Comparison of ENCODE assay signal across 18 mouse cellular contexts in the genomic region with DNA sequence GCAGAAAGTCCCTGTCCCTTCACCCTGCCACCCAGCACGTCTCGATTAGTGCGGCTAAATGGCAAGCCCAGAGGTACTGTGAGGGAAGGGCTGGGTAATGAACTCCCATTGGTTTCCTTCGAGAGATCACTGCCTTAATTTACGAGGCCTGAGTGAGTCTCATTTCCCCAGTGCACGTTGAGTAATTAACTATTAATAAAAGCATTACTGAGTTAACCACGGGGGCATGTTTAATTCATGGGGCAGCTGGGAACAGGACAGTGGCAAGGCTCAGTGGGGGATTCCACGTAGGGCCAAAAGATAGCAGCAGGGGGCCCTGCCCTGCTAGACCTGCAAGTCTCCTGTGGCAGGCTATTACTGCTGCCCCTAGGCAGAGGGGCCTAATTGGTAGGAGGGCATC. TPM values are rescaled to one million over a fixed set of nuclear protein-coding genes. Genes with fewer than 3 reads are reported as not detected.
A peak's percentile ranks its signal among the peaks of the same experiment; 100 is the strongest.
DNase-seq lines count a peak whose midpoint lies in the region; ATAC-seq and TF ChIP-seq lines count a peak whose summit lies in the region.
"Had no signal": no experiment of that assay in that cellular context is flagged by ENCODE, and none has a peak within 500 bp of the region (broad histone marks: within the 10 kb centered on the region; RNA-seq: fewer than 3 reads in every experiment).

No protein-coding gene starts in this region.

- 10% methylated on average over 8 of the region's 8 CpGs for WGBS in forebrain, embryonic 10.5 days
- WGBS in forebrain, embryonic 15.5 days = 1% methylated on average over 8 of the region's 8 CpGs
- WGBS in hindbrain, embryonic 10.5 days = 12% methylated on average over 8 of the region's 8 CpGs
- 17% methylated on average over 8 of the region's 8 CpGs for WGBS in hindbrain, postnatal 0 days
- WGBS in hindbrain, embryonic 12.5 days = 7% methylated on average over 8 of the region's 8 CpGs
- 13% methylated on average over 8 of the region's 8 CpGs for WGBS in midbrain, embryonic 15.5 days

- H3K4me2 ChIP-seq in forebrain, embryonic 15.5 days (replicated peaks) = no peak overlapping the region
- no peak overlapping the region for H3K4me2 ChIP-seq in hindbrain, postnatal 0 days (ENCODE audit: low read depth, low read length)
- H3K4me2 ChIP-seq in hindbrain, embryonic 12.5 days (replicated peaks) = no peak overlapping the region
- no peak overlapping the region for H3K4me2 ChIP-seq in midbrain, embryonic 15.5 days

- no peak overlapping the region for H3K4me3 ChIP-seq in forebrain, embryonic 10.5 days
- no peak overlapping the region for H3K4me3 ChIP-seq in forebrain, embryonic 15.5 days
- H3K4me3 ChIP-seq in hindbrain, embryonic 10.5 days = no peak overlapping the region
- no peak overlapping the region for H3K4me3 ChIP-seq in hindbrain, postnatal 0 days (ENCODE audit: low read length)
- H3K4me3 ChIP-seq in hindbrain, embryonic 12.5 days = no peak overlapping the region
- H3K4me3 ChIP-seq in midbrain, embryonic 15.5 days = no peak overlapping the region

- peaks cover 83% of the 10 kb centered on the region for H3K27me3 ChIP-seq in forebrain, embryonic 10.5 days (ENCODE audit: poor library complexity, severe bottlenecking)
- H3K27me3 ChIP-seq in forebrain, embryonic 15.5 days = peaks cover 2% of the 10 kb centered on the region; the same call in 1 of the 2 replicates
- H3K27me3 ChIP-seq in hindbrain, embryonic 10.5 days (ENCODE audit: insufficient read depth, poor library complexity, severe bottlenecking) = peaks cover 48% of the 10 kb centered on the region
- no peaks in the 10 kb centered on the region for H3K27me3 ChIP-seq in hindbrain, postnatal 0 days (ENCODE audit: insufficient read depth, low read length)
- peaks cover 14% of the 10 kb centered on the region for H3K27me3 ChIP-seq in hindbrain, embryonic 12.5 days
- no peaks in the 10 kb centered on the region for H3K27me3 ChIP-seq in midbrain, embryonic 15.5 days (replicated peaks)

- no peak for ATAC-seq in forebrain, embryonic 15.5 days (replicated peaks)
- ATAC-seq in hindbrain, postnatal 0 days = no peak
- peak; percentile 26; the same call in 1 of the 2 replicates for ATAC-seq in hindbrain, embryonic 12.5 days (ENCODE audit: low FRiP score)
- ATAC-seq in midbrain, embryonic 15.5 days (replicated peaks) = no peak
- ATAC-seq: inflammation-experienced regulatory T-cells, adult 6 months had no signal

- no peak for TF ChIP-seq CTCF in hindbrain, postnatal 0 days (IDR thresholded peaks at IDR 0.05; ENCODE audit: low read depth)

- H3K4me1 ChIP-seq in forebrain, embryonic 10.5 days = peaks cover 60% of the 10 kb centered on the region
- peaks cover 57% of the 10 kb centered on the region for H3K4me1 ChIP-seq in forebrain, embryonic 15.5 days
- H3K4me1 ChIP-seq in hindbrain, embryonic 10.5 days (replicated peaks) = peaks cover 65% of the 10 kb centered on the region
- peaks cover 13% of the 10 kb centered on the region for H3K4me1 ChIP-seq in hindbrain, postnatal 0 days (ENCODE audit: insufficient read depth, low read length)
- H3K4me1 ChIP-seq in hindbrain, embryonic 12.5 days = peaks cover 57% of the 10 kb centered on the region
- H3K4me1 ChIP-seq in midbrain, embryonic 15.5 days = peaks cover 54% of the 10 kb centered on the region

- no peak overlapping the region for H3K9ac ChIP-seq in forebrain, embryonic 15.5 days (replicated peaks)
- no peak overlapping the region for H3K9ac ChIP-seq in hindbrain, postnatal 0 days (replicated peaks; ENCODE audit: low read length)
- no peak overlapping the region for H3K9ac ChIP-seq in hindbrain, embryonic 12.5 days
- H3K9ac ChIP-seq in midbrain, embryonic 15.5 days = no peak overlapping the region

- DNase-seq in forebrain, embryonic 10.5 days (ENCODE audit: extremely low spot score, low spot score) = no peak
- no peak for DNase-seq in hindbrain, embryonic 10.5 days (ENCODE audit: low spot score)
- no peak for DNase-seq in hindbrain, postnatal 0 days (ENCODE audit: low spot score)
- DNase-seq in gastrocnemius, adult 18-20 months (ENCODE audit: low spot score) = no peak
- no peak for DNase-seq in gastrocnemius, postnatal 4 days (ENCODE audit: low spot score in 2 of 2)
- DNase-seq: cerebellum, adult 9-11 months; heart, postnatal 10 days; kidney, adult 9 months; lung, adult 2 months; lung, postnatal 4 days; spleen, adult 18-20 months; thymus, adult 18-20 months had no signal

- peaks cover under 1% of the 10 kb centered on the region; the same call in 1 of the 2 replicates for H3K36me3 ChIP-seq in forebrain, embryonic 10.5 days (replicated peaks)
- H3K36me3 ChIP-seq in forebrain, embryonic 15.5 days = no peaks in the 10 kb centered on the region
- H3K36me3 ChIP-seq in hindbrain, embryonic 10.5 days = peaks cover under 1% of the 10 kb centered on the region; the same call in 1 of the 2 replicates
- no peaks in the 10 kb centered on the region for H3K36me3 ChIP-seq in hindbrain, postnatal 0 days (ENCODE audit: insufficient read depth, low read length)
- H3K36me3 ChIP-seq in hindbrain, embryonic 12.5 days = no peaks in the 10 kb centered on the region
- no peaks in the 10 kb centered on the region for H3K36me3 ChIP-seq in midbrain, embryonic 15.5 days (replicated peaks)

- H3K27ac ChIP-seq in forebrain, embryonic 10.5 days = 0 out of 2 replicates have a peak overlapping the region, but pooled peaks have one; percentile 12
- no peak overlapping the region for H3K27ac ChIP-seq in forebrain, embryonic 15.5 days (replicated peaks)
- peak overlapping the region; percentile 60 for H3K27ac ChIP-seq in hindbrain, embryonic 10.5 days
- H3K27ac ChIP-seq in hindbrain, postnatal 0 days = no peak overlapping the region
- H3K27ac ChIP-seq in hindbrain, embryonic 12.5 days = no peak overlapping the region
- H3K27ac ChIP-seq in midbrain, embryonic 15.5 days = peak overlapping the region; percentile 43

- no peaks in the 10 kb centered on the region for H3K9me3 ChIP-seq in forebrain, embryonic 10.5 days
- H3K9me3 ChIP-seq in forebrain, embryonic 15.5 days = no peaks in the 10 kb centered on the region
- no peaks in the 10 kb centered on the region for H3K9me3 ChIP-seq in hindbrain, embryonic 10.5 days
- H3K9me3 ChIP-seq in hindbrain, postnatal 0 days (ENCODE audit: low read length) = no peaks in the 10 kb centered on the region
- H3K9me3 ChIP-seq in hindbrain, embryonic 12.5 days (replicated peaks) = no peaks in the 10 kb centered on the region
- no peaks in the 10 kb centered on the region for H3K9me3 ChIP-seq in midbrain, embryonic 15.5 days

RNA-seq across cellular contexts. Expression of gene Slc35c2, which starts 16.3 kb away (rescaled TPM):
- polyA plus RNA-seq in forebrain, embryonic 10.5 days (2016; fragmentation: Nextera tagmentation; extraction: Ambion mirVana) = 74.9 and 75.4 TPM in 2 replicates
- polyA plus RNA-seq in forebrain, embryonic 15.5 days (2015; fragmentation: Nextera tagmentation; extraction: Ambion mirVana) = 61.4 and 68.7 TPM in 2 replicates
- polyA plus RNA-seq in hindbrain, embryonic 10.5 days (2016; fragmentation: Nextera tagmentation; extraction: Ambion mirVana) = 68.3 and 73.0 TPM in 2 replicates
- total RNA-seq in hindbrain, postnatal 0 days (2014; rRNA removed) = 97.1 and 120 TPM in 2 replicates
- polyA plus RNA-seq in hindbrain, postnatal 0 days (2015; fragmentation: Nextera tagmentation; extraction: Ambion mirVana) = 65.7 and 68.1 TPM in 2 replicates
- polyA plus RNA-seq in hindbrain, embryonic 12.5 days (2016; fragmentation: Nextera tagmentation; extraction: Ambion mirVana) = 57.1 and 57.9 TPM in 2 replicates
- polyA plus RNA-seq in midbrain, embryonic 15.5 days (2015; fragmentation: Nextera tagmentation; extraction: Ambion mirVana) = 72.8 and 74.1 TPM in 2 replicates
- 10 to 100 TPM; 19.4 to 20.0 TPM for total RNA-seq in gastrocnemius, adult 18-20 months (2021)
- 10 to 100 TPM; 20.8 to 23.4 TPM for total RNA-seq in gastrocnemius, postnatal 4 days (2021)

RNA-seq across cellular contexts. Expression of gene Cdh22, which starts 36.7 kb away (rescaled TPM):
- 2.8 and 3.1 TPM in 2 replicates for polyA plus RNA-seq in forebrain, embryonic 10.5 days (2016; fragmentation: Nextera tagmentation; extraction: Ambion mirVana)
- 6.0 and 6.1 TPM in 2 replicates for polyA plus RNA-seq in forebrain, embryonic 15.5 days (2015; fragmentation: Nextera tagmentation; extraction: Ambion mirVana)
- 4.4 and 8.7 TPM in 2 replicates for polyA plus RNA-seq in hindbrain, embryonic 10.5 days (2016; fragmentation: Nextera tagmentation; extraction: Ambion mirVana)
- 47.3 and 53.4 TPM in 2 replicates for total RNA-seq in hindbrain, postnatal 0 days (2014; rRNA removed)
- 16.5 and 19.2 TPM in 2 replicates for polyA plus RNA-seq in hindbrain, postnatal 0 days (2015; fragmentation: Nextera tagmentation; extraction: Ambion mirVana)
- 12.3 and 13.5 TPM in 2 replicates for polyA plus RNA-seq in hindbrain, embryonic 12.5 days (2016; fragmentation: Nextera tagmentation; extraction: Ambion mirVana)
- 20.8 and 21.2 TPM in 2 replicates for polyA plus RNA-seq in midbrain, embryonic 15.5 days (2015; fragmentation: Nextera tagmentation; extraction: Ambion mirVana)
- 1 to 10 TPM; 1.1 to 1.3 TPM for total RNA-seq in gastrocnemius, adult 18-20 months (2021)
- under 1 TPM; 0.26 to 0.42 TPM for total RNA-seq in gastrocnemius, postnatal 4 days (2021)
- total RNA-seq: liver, adult 2 months had no signal
- polyA plus RNA-seq: gonadal fat pad, adult 2 months; inflammation-experienced regulatory T-cells, adult 6 months; liver, adult 2 months had no signal

RNA-seq across cellular contexts. Expression of gene Elmo2, which starts 55.0 kb away (rescaled TPM):
- 83.7 and 86.4 TPM in 2 replicates for polyA plus RNA-seq in forebrain, embryonic 10.5 days (2016; fragmentation: Nextera tagmentation; extraction: Ambion mirVana)
- polyA plus RNA-seq in forebrain, embryonic 15.5 days (2015; fragmentation: Nextera tagmentation; extraction: Ambion mirVana) = 99.6 and 101 TPM in 2 replicates
- polyA plus RNA-seq in hindbrain, embryonic 10.5 days (2016; fragmentation: Nextera tagmentation; extraction: Ambion mirVana) = 90.0 and 94.6 TPM in 2 replicates
- total RNA-seq in hindbrain, postnatal 0 days (2014; rRNA removed) = 99.4 and 105 TPM in 2 replicates
- 68.9 and 71.8 TPM in 2 replicates for polyA plus RNA-seq in hindbrain, postnatal 0 days (2015; fragmentation: Nextera tagmentation; extraction: Ambion mirVana)
- 88.8 TPM in 2 replicates for polyA plus RNA-seq in hindbrain, embryonic 12.5 days (2016; fragmentation: Nextera tagmentation; extraction: Ambion mirVana)
- polyA plus RNA-seq in midbrain, embryonic 15.5 days (2015; fragmentation: Nextera tagmentation; extraction: Ambion mirVana) = 111 and 115 TPM in 2 replicates
- total RNA-seq in gastrocnemius, adult 18-20 months (2021) = 10 to 100 TPM; 12.4 TPM
- total RNA-seq in gastrocnemius, postnatal 4 days (2021) = 10 to 100 TPM; 27.1 to 36.9 TPM

Comparison
In these comparisons a context has a peak if more than half of its experiments do, and no peak if none do; other contexts are left out.
1. H3K27ac ChIP-seq: peak in forebrain, embryonic 10.5 days (single experiment), hindbrain, embryonic 10.5 days (single experiment) and midbrain, embryonic 15.5 days (single experiment); none in forebrain, embryonic 15.5 days (single experiment), hindbrain, postnatal 0 days (single experiment) and hindbrain, embryonic 12.5 days (single experiment).